Mouse (Mus musculus) frontal cortex, postnatal 14 days (tissue): Measurements from ENCODE around the gene Gnai2.
A peak's percentile ranks its signal among the peaks of the same experiment; 100 is the strongest.

ENCODE experiments used
- DNase-seq, 2 experiments: peaks; one replicate each; pipeline ENCODE4 v3.0.0; 2022; ENCODE audit warnings: low spot score in 2 of 2

The Gnai2 gene

GRCm38 (mm10) chr9:107609433-107609830 lies 25.7 kb downstream of the Gnai2 start:
- no peak for DNase-seq

DNA sequence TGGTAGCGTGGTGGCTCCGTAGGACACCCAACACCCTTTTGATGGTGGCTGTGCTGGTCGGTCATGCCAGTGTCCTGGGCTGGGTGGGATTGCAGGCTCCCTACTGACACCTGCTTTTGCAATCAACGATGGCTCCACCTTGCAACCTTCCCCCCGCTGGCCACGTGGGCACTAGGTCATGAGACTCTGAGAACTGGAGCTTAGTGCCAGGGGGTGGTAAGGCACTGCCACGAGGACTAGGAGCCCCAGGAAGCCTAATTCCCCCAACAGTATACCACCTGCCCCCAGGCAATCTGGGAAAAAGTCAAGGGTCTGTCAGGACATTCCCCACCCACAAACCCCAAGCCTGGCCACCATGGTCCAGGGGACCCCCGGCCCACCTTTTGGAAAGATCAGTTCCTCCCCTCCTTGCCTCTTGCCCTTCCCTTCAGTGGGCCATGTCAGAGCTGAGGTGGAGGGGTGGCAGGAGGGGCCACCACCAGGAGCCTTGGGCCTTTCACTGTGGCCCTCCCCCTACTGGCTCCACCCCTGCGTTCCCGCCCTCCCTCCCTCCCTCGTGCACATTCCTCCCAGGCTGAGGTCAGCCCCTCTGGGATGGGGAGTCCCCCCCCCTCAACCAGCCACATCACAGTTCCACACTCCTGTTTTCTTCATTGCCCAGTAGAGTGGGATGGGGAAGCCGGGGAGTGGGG lies 26.3 kb downstream of the Gnai2 start, which contains the start of gene Sema3b:
Sema3b (minus strand) TSS at position 489 of the 692 bp plus-strand sequence.
- no peak for DNase-seq

GRCm38 (mm10) chr9:107607653-107608245 lies 27.4 kb downstream of the Gnai2 start:
- DNase-seq: no peak

- no peak for DNase-seq
Observed at GRCm38 (mm10) chr9:107607036-107607435, 28.1 kb downstream of the Gnai2 start.

DNA sequence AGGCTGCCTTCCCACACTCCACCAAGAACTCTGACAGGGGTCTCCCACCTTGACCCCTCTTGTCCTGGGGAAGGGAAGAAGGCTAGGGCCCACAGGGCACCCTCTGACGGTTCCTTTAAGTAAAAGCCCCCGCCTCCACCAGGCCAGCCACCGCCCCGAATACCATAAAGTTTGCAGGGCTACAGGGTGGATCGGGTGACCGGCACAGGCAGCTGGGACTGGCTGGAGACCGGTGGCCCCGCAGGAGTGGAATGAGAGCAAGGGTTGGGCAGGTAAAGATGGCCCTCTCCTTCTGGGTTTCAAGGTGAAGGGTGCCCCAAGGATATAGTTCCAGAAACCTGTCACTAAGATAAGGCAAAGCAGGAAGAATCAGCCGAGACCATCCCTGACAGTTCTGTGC lies 28.6 kb downstream of the Gnai2 start:
- no peak for DNase-seq

DNA sequence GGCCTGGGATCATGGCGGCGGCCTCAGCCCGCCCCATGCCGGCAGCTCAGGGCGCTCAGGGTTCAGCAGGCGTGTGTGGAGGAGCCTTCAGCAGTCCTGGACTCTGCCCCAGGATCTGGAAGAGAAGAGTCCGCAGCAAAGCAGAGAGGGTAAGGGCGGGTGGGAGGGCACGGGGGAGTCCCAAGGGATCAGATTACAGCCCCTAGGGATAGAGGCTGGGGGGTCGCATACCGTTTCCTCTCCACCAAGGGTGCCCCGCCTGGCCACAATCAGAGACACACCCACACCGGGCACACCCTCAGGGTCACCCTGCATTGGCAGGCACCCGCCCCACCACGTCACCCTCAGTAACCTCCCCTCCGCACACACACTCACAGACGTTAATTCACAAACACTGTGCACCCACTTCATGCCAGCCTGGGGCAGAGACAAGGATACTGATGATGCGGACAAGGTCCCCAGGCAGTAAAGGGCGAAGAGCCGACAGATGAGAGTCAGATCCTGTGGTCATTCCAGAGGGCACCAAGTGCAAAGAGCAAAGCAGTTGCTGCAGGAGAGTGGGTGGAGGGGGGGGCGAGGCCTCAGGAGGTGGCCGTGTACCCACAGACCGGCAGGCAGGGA lies 30.0 kb downstream of the Gnai2 start:
- no peak for DNase-seq

- no peak for DNase-seq
Observed at GRCm38 (mm10) chr9:107603251-107603650, 31.9 kb downstream of the Gnai2 start.

DNA sequence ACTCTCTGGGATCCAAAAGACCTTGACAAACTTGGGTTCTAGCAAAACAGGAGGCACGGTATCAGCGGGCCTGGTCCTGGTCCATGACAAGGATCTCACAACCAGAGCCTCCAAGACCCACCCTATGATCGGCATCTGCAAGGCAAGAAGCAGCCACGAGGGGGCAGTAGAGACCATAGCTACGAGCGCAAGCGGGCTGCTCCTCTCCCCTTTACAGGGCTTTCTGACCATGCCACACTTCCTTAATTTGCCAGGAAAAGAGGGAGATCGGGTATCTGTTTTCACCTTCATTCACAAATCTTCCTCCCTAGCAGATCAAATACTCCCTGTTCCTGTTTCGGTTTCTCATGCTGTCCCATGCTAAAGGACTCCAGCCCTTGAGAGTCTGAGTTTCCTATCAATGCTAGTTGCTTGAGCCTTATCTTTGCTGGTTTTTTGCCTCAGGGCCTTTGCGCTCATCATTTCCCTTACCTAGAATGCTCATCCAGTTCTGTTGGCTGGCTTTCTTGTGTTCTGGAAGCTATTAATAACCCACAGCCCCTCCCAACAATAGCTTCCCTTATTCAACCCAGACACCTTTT lies 33.0 kb downstream of the Gnai2 start:
- DNase-seq: peak; percentile 81 to 93

DNA sequence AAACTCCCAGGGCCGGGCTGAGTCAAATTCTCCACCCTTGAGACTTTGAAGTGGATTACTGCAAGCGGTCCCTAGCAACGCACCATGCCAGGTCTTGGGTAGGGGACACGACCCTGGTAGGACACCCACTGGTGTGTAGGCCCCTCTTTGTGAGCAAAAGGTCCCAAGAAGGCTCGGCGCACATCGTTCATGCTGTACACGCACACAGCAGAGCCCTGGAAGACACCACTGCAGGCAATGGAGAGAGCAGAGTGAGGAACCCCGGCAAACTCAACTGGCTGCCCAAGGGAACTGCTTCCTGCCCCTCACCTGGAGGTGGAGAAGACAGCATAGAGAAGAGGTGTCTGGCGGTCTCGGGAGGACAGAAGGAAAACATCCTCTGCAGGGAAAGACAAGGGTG lies 33.9 kb downstream of the Gnai2 start:
- no peak for DNase-seq

DNA sequence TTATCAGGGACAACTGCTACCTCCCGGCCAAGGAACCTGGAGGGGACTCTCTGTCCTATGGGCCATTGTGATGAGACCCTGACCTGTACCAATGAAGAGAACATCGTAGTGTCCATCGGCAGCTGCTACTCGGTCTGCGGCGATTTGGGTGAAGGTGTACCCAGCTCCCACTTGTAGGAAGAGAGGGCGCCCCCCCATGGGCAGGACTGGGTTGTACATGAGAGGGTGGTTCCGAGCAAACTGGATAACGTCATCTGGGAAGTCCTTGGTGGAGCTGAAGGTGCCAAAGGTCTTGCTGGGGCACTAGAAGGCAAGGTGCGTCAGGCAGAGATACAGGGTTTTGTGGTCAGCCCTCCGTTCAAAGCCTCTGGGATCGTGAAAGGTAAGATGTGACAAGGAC lies 34.4 kb downstream of the Gnai2 start:
- no peak for DNase-seq

- DNase-seq: no peak
Observed at GRCm38 (mm10) chr9:107599842-107600241, 35.3 kb downstream of the Gnai2 start.

- no peak for DNase-seq
Observed at GRCm38 (mm10) chr9:107599433-107599832, 35.7 kb downstream of the Gnai2 start.

- DNase-seq: no peak
Observed at GRCm38 (mm10) chr9:107598385-107598784, 36.8 kb downstream of the Gnai2 start.

GRCm38 (mm10) chr9:107596619-107597569 lies 38.3 kb downstream of the Gnai2 start:
- no peak for DNase-seq

- DNase-seq: no peak
Observed at GRCm38 (mm10) chr9:107594281-107595062, 40.7 kb downstream of the Gnai2 start.

DNA sequence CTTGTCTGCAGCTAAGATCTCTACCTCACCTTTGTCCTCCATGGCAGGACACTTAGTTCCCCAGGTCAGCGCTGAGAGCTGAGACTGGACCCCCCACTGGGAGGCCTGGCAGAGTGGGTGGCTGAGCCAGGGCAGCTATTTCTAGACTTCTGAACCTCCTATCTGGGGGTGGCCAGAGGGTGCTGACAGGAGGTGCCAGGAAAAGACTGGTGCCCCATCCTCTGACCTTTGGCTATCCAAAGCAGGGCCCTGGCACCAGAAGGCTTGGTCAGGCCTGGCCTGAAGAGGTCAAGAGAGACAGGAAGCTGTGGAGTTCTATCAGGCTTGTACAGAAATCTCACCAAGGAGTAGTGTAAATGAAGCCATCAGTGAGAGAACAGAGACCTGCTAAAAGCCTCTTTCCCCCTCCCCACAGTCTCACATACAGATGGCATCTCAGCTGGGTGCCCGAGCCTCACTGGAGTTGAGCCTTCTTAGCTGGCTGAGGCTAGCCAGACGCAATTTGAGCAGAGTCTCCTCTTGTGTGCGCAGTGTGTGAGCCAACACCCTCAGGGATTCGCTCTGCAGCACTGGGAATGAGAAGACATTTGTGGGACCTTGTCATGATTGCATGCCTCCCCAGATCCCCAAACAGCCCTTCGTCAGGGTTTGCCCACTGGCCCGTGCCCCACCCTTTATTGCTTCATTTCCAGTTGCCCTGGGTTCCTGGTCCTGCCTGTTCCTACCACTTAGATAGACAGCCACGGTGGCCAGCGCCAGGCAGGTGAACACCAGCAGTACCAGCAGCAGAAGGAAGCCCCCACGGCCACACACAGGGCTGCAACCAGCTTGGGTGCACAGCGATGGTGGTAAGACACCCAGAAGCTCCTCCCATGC lies 41.8 kb downstream of the Gnai2 start:
- no peak for DNase-seq

- no peak for DNase-seq
Observed at GRCm38 (mm10) chr9:107590773-107591060, 44.5 kb downstream of the Gnai2 start.

DNA sequence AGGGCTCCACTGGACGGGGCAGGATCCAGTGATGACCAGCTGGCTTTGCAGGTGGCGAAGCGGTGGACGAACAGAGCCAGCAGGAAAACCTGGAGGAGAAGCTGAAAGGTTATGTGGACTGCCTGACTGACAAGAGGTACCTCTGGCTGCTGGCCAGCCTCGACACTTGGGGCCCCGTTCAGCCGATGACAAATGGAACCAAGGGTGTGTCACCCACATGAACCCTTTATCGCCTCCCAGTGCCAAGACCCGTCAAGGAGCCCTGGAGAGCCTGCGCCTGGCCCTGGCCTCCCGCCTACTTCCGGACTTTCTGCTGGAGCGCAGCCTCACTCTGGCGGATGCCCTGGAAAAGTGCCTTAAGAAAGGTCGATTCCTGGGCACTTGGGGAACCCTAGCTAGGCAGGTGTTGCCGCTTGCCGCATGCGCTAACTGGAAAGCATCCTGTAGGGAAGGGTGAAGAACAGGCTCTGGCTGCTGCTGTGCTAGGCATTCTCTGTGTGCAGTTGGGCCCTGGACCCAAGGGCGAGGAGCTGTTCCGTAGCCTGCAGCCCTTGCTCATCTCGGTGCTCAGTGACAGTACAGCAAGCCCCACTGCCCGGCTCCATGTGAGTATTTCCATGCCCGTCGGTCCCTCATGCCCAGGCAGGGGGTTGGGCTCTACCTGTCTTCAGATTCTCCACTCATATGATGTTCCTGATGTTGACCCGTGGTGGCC lies 45.0 kb downstream of the Gnai2 start:
- no peak for DNase-seq

- no peak for DNase-seq
Observed at GRCm38 (mm10) chr9:107587833-107588639, 47.1 kb downstream of the Gnai2 start.
